Mouse (Mus musculus) liver, embryonic 14.5 days (tissue): Measurements from ENCODE around the gene Duoxa2.

Source experiments
- CTCF ChIP-seq: IDR thresholded peaks from 2 replicates; pipeline ENCODE4 v1.5.1; 2016; ENCODE audit warnings: antibody characterized with exemption, low read depth, control low read depth
- EP300 ChIP-seq: IDR thresholded peaks from 2 replicates; pipeline ENCODE4 v1.6.1; 2016; ENCODE audit warnings: antibody characterized with exemption, low read depth

DNA sequence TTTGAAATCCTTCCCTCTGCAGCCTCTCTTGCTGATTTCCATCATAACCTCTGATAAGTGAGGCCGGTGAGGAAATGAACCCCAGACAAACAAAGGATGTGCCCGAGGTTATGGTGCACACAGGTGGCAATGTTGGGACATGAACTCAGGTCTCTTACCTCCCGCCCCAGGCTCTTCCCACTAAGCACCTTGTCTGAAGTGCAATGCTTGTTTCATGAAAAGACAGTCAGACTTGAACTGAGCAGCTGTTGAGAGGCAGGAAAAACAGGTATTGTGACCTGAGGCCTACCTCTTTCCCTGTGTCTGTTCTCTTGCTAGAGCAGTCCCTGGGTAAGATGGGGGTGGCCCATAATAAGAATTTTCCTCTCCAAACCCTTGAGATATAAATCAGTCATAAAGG is 33.5 kb downstream of the Duoxa2 start:
- TF ChIP-seq CTCF (no peak), EP300 (no peak)
